Mouse (Mus musculus) heart, adult 2 months (tissue): ENCODE measurements around the gene Coq9.
"Not testable (repeated sequence)": the region's sequence is repeated elsewhere in the genome, so short reads cannot be mapped to it uniquely, and the experiment has no call there.

ENCODE experiments used
- CTCF ChIP-seq: fragments of 200-600 bp; IDR thresholded peaks from 2 replicates; pipeline ENCODE4 v1.8.1; 2022; ENCODE audit warnings: antibody characterized with exemption, mild to moderate bottlenecking, moderate library complexity
- POLR2A ChIP-seq: fragments of 200-500 bp; IDR thresholded peaks from 2 replicates; pipeline ENCODE4 v1.6.1; 2011; ENCODE audit warnings: mild to moderate bottlenecking, low read depth, low read length, control low read depth; ENCODE audit not compliant: insufficient read depth

DNA sequence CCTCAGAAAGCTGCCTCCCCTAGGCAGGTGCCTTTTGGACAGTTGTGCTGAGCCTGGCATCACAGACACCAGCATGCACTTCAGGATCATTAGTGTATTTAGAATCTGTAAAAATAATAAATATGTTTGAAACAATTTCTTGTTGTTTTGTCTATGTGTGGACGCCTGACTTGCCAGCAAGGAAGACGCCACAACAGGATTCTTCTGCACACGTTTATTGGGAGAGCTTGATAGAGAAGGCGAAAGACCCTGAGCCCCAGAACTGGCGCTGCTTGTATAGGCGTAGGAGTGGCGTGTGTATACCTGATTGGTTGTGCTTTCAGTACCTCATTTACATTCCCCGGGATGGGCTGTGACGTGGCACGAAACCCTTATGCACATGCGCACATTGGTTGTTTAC, 16.6 kb downstream of the Coq9 start:
- not testable (repeated sequence) for TF ChIP-seq CTCF, POLR2A
